Mouse (Mus musculus) brain, embryonic 14.5 days (tissue): ENCODE measurements around the gene Supt5.

Source experiments
- CTCF ChIP-seq: fragments of 200-500 bp; IDR thresholded peaks from 2 replicates; pipeline ENCODE4 v1.5.1; 2012; ENCODE audit warnings: inconsistent platforms, mild to moderate bottlenecking, moderate library complexity, borderline replicate concordance; ENCODE audit not compliant: insufficient read depth, insufficient read length; ENCODE audit errors: extremely low read depth
- POLR2A ChIP-seq: fragments of 200-500 bp; IDR thresholded peaks from 2 replicates; pipeline ENCODE4 v1.6.1; 2012; ENCODE audit warnings: mild to moderate bottlenecking, inconsistent platforms, borderline replicate concordance; ENCODE audit not compliant: poor library complexity, insufficient read depth, insufficient read length, severe bottlenecking; ENCODE audit errors: extremely low read depth

DNA sequence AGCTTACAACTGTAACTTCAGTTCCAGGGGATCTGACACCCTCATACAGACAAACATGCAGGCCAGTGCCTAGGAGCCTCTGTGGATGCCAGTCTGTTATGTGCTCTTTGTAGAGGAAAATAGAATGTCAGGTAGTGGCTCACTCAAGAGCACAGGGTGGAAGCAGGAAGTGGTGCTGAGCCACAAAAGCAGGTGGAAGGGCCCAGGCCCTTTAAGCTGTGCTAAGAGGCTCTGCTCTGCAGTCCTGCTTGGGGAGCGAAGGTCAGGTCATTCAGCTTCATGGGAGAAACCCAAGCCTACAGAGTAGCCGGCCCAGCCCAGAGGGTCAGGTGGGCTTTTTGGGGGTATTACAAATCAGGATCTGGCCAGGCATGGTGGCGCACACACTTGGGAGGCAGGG, 16.7 kb upstream of the Supt5 start:
- no peak for TF ChIP-seq CTCF
- no peak for TF ChIP-seq POLR2A
